Mouse (Mus musculus) left cerebral cortex, postnatal 25 days (tissue): ENCODE results near the gene Atp2a3. TPM values are rescaled to one million over a fixed set of nuclear protein-coding genes. Genes with fewer than 3 reads are reported as not detected.

ENCODE experiments used
- DNase-seq, 2 experiments: peaks; one replicate each; pipeline ENCODE4 v3.0.0; 2022; ENCODE audit warnings: low spot score in 2 of 2, mixed read lengths in 1 of 2
- intact Hi-C: fragments of 180-260 bp; cut with DNase I; formaldehyde crosslinking; loops from one replicate; pipeline ENCODE4 v1.15.1; 2025
- total RNA-seq, 2 experiments: library from RNA; stranded (reverse); gene quantifications; 2 replicates each; pipeline ENCODE4 v1.2.3; 2021

The Atp2a3 gene
- total RNA-seq, 2 experiments from 2014 or later: 6.2 TPM

GRCm38 (mm10) chr11:72996781-72997180, 35.8 kb downstream of the Atp2a3 start:
- intact Hi-C loops: no loop called here
- DNase-seq: no peak

DNA sequence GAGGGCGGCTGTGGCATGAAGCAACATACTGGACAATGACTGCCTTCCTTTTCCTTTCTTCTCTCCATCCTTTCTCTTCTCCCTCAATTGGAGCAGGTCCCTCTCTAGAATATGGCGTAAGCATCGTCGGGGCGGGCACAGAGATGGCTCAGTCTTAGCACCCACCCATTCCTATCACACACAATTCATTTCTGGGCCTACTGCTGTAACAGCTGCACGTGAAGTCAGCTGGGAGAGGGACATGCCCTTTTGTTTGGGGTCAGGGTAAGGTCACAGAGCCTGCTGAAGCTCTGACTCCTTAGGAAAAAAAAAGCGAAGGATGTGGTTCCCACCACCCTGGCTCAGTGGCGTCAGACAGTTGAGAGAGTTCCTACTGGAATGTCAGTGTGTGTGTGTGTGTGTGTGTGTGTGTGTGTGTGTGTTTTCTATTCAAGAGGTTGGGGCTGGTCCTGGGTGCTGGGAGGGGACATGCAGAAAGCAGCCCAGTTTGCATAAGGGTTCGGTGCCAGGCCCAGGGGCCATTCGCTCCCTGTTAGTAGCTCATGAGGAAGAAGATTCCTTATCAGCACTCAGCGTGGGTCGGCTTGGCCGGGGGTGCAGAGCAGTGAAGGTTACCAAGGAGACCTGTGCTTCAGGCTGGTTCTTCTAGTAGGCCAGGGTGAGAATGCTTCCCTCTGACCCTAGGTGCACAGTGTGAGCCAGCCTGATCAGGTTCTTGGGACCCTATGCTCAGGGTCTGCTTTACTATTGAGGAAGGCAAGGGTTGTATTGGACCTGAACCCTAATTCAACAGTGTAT, 36.8 kb downstream of the Atp2a3 start:
- intact Hi-C loops: loop anchor here (2.0 kb wide), 1 partner anchor 425 kb away; no protein-coding TSS in a partner anchor
- no peak for DNase-seq

DNA sequence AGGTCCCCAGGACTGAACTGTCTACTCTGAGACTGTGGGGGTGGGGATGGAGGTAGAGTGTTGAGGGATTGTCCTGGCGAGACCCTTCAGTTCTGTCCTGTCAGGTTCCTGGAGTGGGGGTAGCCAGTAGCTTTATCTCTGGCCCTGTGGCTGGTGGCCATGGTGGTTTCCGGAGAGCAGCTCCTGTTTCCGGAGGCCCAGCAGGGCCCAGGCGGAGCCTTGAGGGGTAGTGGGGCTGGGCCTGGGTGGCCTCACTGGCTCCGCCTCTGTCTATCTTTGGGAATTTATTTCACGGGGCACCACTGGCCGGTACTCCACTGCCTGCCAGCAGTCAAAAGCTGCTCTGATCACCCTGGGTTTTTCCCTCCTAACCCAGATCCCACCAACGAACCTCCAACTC, 37.8 kb downstream of the Atp2a3 start, which contains the start of gene P2rx1:
Gene P2rx1 (plus strand): TSS at position 333 of the 400 bp plus-strand sequence.
- intact Hi-C loops: loop anchor here (2.0 kb wide), 1 partner anchor 426 kb away; no protein-coding TSS in a partner anchor
- DNase-seq: no peak

- intact Hi-C loops: loop anchor here (1.0 to 5.0 kb wide), 2 partner anchors 59 to 75 kb away; no protein-coding TSS in a partner anchor
- peak; percentile 62 to 75 for DNase-seq
Measured at GRCm38 (mm10) chr11:73001029-73001428, 40.1 kb downstream of the Atp2a3 start.

DNA sequence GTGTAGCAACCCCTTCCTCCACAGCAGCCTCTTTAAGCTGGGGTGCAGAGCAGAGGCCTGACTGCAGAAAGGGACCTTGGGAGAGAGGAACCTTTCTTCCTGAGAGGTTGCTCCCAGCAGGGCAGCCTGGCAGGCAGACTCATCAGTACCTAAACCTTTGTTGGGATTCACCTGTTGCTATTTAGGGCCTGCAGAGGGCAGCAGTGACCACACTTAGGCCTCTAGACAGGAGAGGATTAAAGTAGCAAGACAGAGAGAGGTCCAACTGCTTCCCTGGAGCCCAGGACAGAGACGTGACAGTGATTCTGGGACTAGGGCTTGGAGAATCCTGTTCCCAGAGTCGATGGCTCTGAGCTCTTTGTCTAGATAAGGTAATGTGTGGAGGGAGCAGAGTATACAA, 45.4 kb downstream of the Atp2a3 start:
- intact Hi-C loops: loop anchor here (1.0 kb wide), 2 partner anchors 33 to 44 kb away; no protein-coding TSS in a partner anchor
- DNase-seq: peak; percentile 43 to 53

- intact Hi-C loops: no loop called here
- no peak for DNase-seq
Measured at GRCm38 (mm10) chr11:73007113-73007512, 46.1 kb downstream of the Atp2a3 start.

DNA sequence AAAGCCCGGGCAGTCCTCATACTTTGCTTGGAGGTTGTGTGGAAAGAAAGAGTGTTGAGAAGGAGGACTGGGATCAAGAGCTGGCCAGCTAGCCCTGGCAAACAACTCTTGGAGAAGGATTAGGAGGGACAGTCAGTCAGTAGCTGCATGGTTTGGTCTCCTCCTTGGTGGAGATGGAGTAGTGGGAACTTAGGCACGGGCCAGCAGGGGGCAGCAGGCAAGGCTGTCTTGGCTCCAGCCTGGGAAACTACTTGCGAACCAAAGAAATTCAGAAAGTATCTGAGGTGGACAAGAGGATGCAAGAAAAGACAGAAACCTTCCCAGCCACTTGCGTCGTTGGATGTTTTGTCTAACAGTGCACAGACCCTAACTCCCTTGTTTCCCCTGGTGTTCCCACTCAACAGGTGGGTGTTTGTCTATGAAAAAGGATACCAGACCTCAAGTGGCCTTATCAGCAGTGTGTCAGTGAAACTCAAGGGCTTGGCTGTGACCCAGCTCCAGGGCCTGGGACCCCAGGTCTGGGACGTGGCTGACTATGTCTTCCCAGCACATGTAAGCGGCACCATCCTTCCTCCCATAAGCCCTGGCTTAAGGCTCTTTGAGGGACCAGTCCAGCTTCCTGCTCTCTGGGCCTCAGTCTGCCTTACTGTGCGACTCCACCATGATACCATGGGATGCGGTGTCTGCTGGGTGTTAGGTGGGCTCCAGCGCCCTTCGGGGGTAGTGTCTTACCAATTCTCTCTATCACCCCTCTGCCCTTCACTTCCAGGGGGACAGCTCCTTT, 46.9 kb downstream of the Atp2a3 start:
- intact Hi-C loops: no loop called here
- peak in 1 of 2 experiments; percentile 66 for DNase-seq

- intact Hi-C loops: no loop called here
- no peak for DNase-seq
Measured at GRCm38 (mm10) chr11:73008826-73009225, 47.9 kb downstream of the Atp2a3 start.

DNA sequence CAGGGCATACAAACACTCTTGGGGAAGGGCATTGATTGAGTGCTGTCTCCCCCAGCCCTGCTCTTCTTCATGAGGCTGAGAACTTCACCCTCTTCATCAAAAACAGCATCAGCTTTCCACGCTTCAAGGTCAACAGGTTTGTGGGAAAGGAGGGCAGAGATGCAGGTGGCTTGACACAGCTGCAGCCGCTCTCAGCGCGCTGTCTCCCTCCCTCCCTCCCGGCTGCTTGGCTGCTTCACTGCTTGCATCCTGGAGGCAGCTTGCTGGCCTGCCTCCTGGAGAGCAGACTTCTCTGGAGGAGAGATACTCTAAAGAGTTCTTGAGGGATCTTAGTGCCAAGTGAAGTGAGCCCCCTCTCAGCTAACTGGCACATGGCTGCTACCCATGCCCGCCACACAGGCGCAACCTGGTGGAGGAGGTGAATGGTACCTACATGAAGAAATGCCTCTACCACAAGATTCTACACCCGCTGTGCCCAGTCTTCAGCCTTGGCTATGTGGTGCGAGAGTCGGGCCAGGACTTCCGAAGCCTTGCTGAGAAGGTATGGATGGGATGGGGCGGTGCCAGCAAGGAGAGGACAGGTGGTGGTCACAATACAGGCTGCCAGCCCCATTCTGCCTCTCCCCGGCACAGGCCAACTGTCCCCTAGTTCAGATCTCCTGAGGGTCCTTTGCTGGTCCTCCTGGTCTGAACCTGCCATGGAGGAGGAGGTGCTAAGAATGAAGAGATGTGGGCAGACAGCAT, 48.7 kb downstream of the Atp2a3 start:
- intact Hi-C loops: no loop called here
- peak in 1 of 2 experiments; percentile 27 for DNase-seq

GRCm38 (mm10) chr11:73013981-73014380, 53.0 kb downstream of the Atp2a3 start:
- intact Hi-C loops: no loop called here
- DNase-seq: no peak

GRCm38 (mm10) chr11:73014831-73015344, 53.9 kb downstream of the Atp2a3 start:
- intact Hi-C loops: loop anchor here (5.0 kb wide), 1 partner anchor 448 kb away; no protein-coding TSS in a partner anchor
- DNase-seq: peak; percentile 47 to 78

DNA sequence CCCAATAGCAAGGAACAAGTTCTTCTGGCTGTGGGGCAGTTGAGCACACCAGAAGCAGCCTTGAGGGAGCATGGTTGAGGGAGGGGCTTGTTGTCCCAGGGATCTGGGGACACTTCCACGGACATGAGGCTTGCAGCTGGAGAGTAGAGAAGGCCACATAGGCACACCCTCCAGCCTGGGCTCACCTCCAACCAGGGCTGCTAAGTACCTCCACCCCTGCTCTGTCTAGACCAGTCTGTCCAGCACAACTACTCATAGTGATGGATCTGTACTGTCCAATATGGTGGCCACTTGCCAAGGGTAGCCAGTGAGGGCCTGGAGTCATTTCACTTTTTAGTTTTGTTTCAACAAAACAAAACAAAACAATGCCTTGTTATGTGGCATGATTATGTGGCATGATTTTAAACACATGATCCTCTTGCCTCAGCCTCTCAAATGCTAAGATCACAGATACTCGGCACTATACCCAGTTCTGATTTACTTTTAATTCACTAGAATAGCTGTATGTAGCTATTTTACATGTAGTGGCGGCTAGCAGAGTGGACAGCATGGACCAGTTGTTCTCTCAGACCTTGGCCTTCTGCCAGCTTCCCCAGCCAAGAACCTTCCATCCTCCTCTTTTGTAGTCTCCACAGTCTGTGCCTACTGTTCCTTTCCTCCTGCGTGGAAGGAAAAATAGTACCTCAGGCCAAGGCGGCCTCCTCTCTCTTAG, 54.6 kb downstream of the Atp2a3 start:
- intact Hi-C loops: loop anchor here (5.0 kb wide), 1 partner anchor 448 kb away; no protein-coding TSS in a partner anchor
- peak; percentile 38 to 62 for DNase-seq

GRCm38 (mm10) chr11:73016103-73016420, 55.1 kb downstream of the Atp2a3 start:
- intact Hi-C loops: loop anchor here (5.0 kb wide), 1 partner anchor 449 kb away; no protein-coding TSS in a partner anchor
- no peak for DNase-seq

- intact Hi-C loops: loop anchor here (5.0 kb wide), 1 partner anchor 451 kb away; no protein-coding TSS in a partner anchor
- peak; percentile 94 to 96 for DNase-seq
Measured at GRCm38 (mm10) chr11:73018471-73019146, 57.6 kb downstream of the Atp2a3 start, which contains the start of gene Camkk1. TSS of gene Camkk1 (plus strand) at chr11:73019008.

GRCm38 (mm10) chr11:73019147-73019795, 58.3 kb downstream of the Atp2a3 start:
- intact Hi-C loops: loop anchor here (5.0 kb wide), 1 partner anchor 452 kb away; no protein-coding TSS in a partner anchor
- peak; percentile 81 to 86 for DNase-seq

DNA sequence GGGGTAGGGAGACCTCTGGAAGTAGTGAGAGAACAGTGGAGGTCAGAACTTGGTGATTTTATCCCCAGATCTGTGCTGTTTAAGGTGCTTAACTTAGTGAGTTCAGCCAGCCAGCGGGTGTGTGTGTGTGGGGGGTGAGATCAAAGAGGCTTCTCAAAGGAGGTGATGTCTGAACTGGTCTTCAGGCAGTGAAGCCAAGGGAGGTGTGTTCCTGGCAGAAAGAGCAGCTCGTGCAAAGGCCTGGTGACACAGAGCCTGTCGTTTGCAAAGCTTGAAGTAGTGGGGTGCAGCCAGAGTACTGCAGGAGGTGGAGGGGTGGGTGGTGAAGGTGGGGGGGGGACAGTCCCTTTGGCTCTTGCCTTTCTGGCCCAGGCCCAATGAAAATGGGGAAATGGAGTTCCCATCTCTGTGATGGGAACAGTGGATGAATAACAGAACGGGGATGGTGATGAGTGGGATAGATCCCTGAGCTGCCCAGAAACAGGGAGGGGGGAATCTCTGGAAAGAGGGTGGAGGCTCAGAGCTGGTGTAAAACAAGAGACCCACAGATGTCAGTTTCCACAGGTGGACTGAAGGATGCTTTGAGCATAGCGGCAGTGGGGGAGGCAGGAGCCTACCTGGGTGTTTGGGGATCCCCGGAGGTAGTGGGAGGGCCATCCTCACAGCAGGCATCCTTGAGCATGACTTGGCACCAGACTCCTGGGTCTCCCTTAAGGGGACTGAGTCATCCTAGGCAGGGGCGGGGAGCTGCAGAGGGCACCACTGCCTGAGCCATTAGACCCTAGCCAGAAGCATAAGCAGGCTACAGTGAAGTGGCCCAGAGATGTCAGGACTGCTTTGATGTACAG, 60.2 kb downstream of the Atp2a3 start:
- intact Hi-C loops: loop anchor here (5.0 kb wide), 1 partner anchor 414 kb away; the partner anchor contains the start of gene Ube2g1
- peak; percentile 29 to 78 for DNase-seq
